ENCODE assay signal across 11 mouse cellular contexts in the genomic region with DNA sequence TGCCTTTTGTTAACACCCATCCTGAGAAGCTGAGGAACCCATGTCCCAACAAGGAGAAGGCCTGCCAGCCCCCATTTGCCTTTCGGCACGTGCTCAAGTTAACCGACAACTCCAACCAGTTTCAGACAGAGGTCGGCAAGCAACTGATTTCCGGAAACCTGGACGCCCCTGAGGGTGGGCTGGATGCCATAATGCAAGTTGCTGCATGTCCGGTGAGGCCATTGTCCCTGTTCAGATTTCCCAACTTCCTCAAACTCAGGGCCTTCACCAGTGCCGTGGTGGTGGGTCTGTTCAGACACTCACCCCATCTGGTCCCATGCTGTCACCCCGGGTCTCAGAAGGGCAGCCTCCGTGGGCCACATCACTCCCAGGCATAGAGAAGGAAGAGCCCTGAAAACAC. TPM values are rescaled to one million over a fixed set of nuclear protein-coding genes. Genes with fewer than 3 reads are reported as not detected.
"Had no signal": no experiment of that assay in that cellular context is flagged by ENCODE, and none has a peak within 500 bp of the region (broad histone marks: within the 10 kb centered on the region; RNA-seq: fewer than 3 reads in every experiment).

No protein-coding gene starts in this region.

- H3K36me3 ChIP-seq: limb, embryonic 15.5 days; midbrain, embryonic 13.5 days had no signal

- H3K4me3 ChIP-seq: limb, embryonic 15.5 days; liver, embryonic 13.5 days; midbrain, embryonic 13.5 days had no signal

- H3K9me3 ChIP-seq: limb, embryonic 15.5 days; liver, embryonic 13.5 days; midbrain, embryonic 13.5 days had no signal

- H3K27ac ChIP-seq: limb, embryonic 15.5 days; liver, embryonic 13.5 days; midbrain, embryonic 13.5 days; stomach, postnatal 0 days had no signal

- H3K9ac ChIP-seq: limb, embryonic 15.5 days; liver, embryonic 13.5 days; midbrain, embryonic 13.5 days had no signal

- DNase-seq: kidney, adult 2 months; liver, embryonic 13.5 days; right cerebral cortex, postnatal 14 days; thymus, postnatal 4 days had no signal

- H3K27me3 ChIP-seq: limb, embryonic 15.5 days; liver, embryonic 13.5 days; midbrain, embryonic 13.5 days had no signal

- H3K4me2 ChIP-seq: limb, embryonic 15.5 days; liver, embryonic 13.5 days; midbrain, embryonic 13.5 days had no signal

- H3K4me1 ChIP-seq: limb, embryonic 15.5 days; midbrain, embryonic 13.5 days had no signal

- ATAC-seq: intestine, embryonic 16.5 days; midbrain, embryonic 13.5 days had no signal

RNA-seq across cellular contexts. Expression of a gene that starts 57.4 kb away (rescaled TPM):
- total RNA-seq: midbrain, postnatal 0 days had no signal
- polyA plus RNA-seq: intestine, embryonic 16.5 days; kidney, adult 2 months; limb, embryonic 11.5 days; small intestine, adult 2 months had no signal
